Mouse (Mus musculus) lung, postnatal 0 days (tissue): ENCODE measurements around the gene Hsd3b2. TPM values are rescaled to one million over a fixed set of nuclear protein-coding genes. Genes with fewer than 3 reads are reported as not detected.
"Not testable (repeated sequence)": the region's sequence is repeated elsewhere in the genome, so short reads cannot be mapped to it uniquely, and the experiment has no call there.

Source experiments
- ATAC-seq: fragments of 200-750 bp; cut with Nextera tagmentation; 2 replicates; pipeline ENCODE4 v1.8.0; 2017; ENCODE audit warnings: moderate library complexity
- DNase-seq: peaks from one replicate; pipeline ENCODE4 v3.0.0-alpha.2; 2016; ENCODE audit warnings: low spot score
- H3K27ac ChIP-seq: fragments of 300-500 bp; sonication (generic); 2 replicates; pipeline ENCODE4 v1.5.1; 2014; ENCODE audit warnings: antibody characterized with exemption, mild to moderate bottlenecking, low read length, mixed read lengths
- H3K27me3 ChIP-seq: fragments of 300-500 bp; sonication (generic); replicated peaks from 2 replicates; pipeline ENCODE4 v1.6.1; 2014; ENCODE audit warnings: low read length, mixed read lengths; ENCODE audit not compliant: insufficient read depth
- H3K36me3 ChIP-seq: fragments of 300-500 bp; sonication (generic); 2 replicates; pipeline ENCODE4 v1.6.1; 2014; ENCODE audit warnings: low read length, mixed read lengths; ENCODE audit not compliant: insufficient read depth
- H3K4me1 ChIP-seq: fragments of 300-500 bp; sonication (generic); 2 replicates; pipeline ENCODE4 v1.6.1; 2014; ENCODE audit warnings: antibody characterized with exemption, low read depth, low read length, mixed read lengths; ENCODE audit not compliant: insufficient read depth
- H3K4me2 ChIP-seq: fragments of 300-500 bp; sonication (generic); replicated peaks from 2 replicates; pipeline ENCODE4 v1.6.1; 2014; ENCODE audit warnings: low read depth, mild to moderate bottlenecking, low read length, moderate library complexity, mixed read lengths
- H3K4me3 ChIP-seq: fragments of 300-500 bp; sonication (generic); 2 replicates; pipeline ENCODE4 v1.5.1; 2014; ENCODE audit warnings: low read depth, low read length
- H3K9ac ChIP-seq: fragments of 300-500 bp; sonication (generic); replicated peaks from 2 replicates; pipeline ENCODE4 v1.6.1; 2014; ENCODE audit warnings: low read depth, mild to moderate bottlenecking
- H3K9me3 ChIP-seq: fragments of 300-500 bp; sonication (generic); 2 replicates; pipeline ENCODE4 v1.6.1; 2016; ENCODE audit warnings: low read length, mixed read lengths
- CTCF ChIP-seq: IDR thresholded peaks from 2 replicates; pipeline ENCODE4 v1.5.1; 2016; ENCODE audit warnings: antibody characterized with exemption, mild to moderate bottlenecking
- EP300 ChIP-seq: IDR thresholded peaks from 2 replicates; pipeline ENCODE4 v1.6.1; 2016; ENCODE audit warnings: antibody characterized with exemption, mild to moderate bottlenecking, control low read depth
- WGBS: fragments of 180-500 bp; shearing (Covaris S2); extraction: QIAGEN DNeasy Blood & Tissue Kit; methylation state at CpG from one replicate; pipeline ENCODE4 v1.1.7; 2014; 5-methylcytosine and 5-hydroxymethylcytosine counted together
- polyA plus RNA-seq: library from polyadenylated mRNA; unstranded; fragments of >200 nt; fragmentation: Nextera tagmentation; extraction: Ambion mirVana; gene quantifications from 2 replicates; pipeline ENCODE4 v1.2.1, GENCODE M21; 2015

The Hsd3b2 gene
- polyA plus RNA-seq: 0.05 TPM in 1 of 2 replicates, not detected in the other

GRCm38 (mm10) chr3:98724376-98724775 is at the start of gene Hsd3b2:
Hsd3b2 (minus strand) TSS chr3:98724543.
- 33% methylated on average over 1 of the region's 1 CpGs for WGBS

GRCm38 (mm10) chr3:98764155-98764554 is 39.8 kb upstream of the Hsd3b2 start:
- no peaks in the 10 kb centered on the region for H3K4me1 ChIP-seq
- no peak overlapping the region for H3K9ac ChIP-seq
- no peak overlapping the region for H3K4me2 ChIP-seq
- no peak overlapping the region for H3K27ac ChIP-seq
- H3K36me3 ChIP-seq: no peaks in the 10 kb centered on the region
- H3K27me3 ChIP-seq: no peaks in the 10 kb centered on the region
- ATAC-seq: no peak
- no peak for DNase-seq
- TF ChIP-seq EP300 (no peak), CTCF (no peak)
- H3K9me3 ChIP-seq: no peaks in the 10 kb centered on the region
- H3K4me3 ChIP-seq: no peak overlapping the region

More at GRCm38 (mm10) chr3:98724376-98724775, at the start of gene Hsd3b2:
- ATAC-seq: no peak
- no peaks in the 10 kb centered on the region for H3K4me1 ChIP-seq
- no peak within 1 kb of the TSS for H3K27ac ChIP-seq
- no peak within 1 kb of the TSS for H3K9ac ChIP-seq
- no peak for TF ChIP-seq CTCF
- TF ChIP-seq EP300: no peak
- no peaks in the 10 kb centered on the region for H3K27me3 ChIP-seq
- no peak for DNase-seq
- no peak within 1 kb of the TSS for H3K4me3 ChIP-seq
- H3K9me3 ChIP-seq: no peaks in the 10 kb centered on the region
- no peak within 1 kb of the TSS for H3K4me2 ChIP-seq
- H3K36me3 ChIP-seq: no peaks in the 10 kb centered on the region

DNA sequence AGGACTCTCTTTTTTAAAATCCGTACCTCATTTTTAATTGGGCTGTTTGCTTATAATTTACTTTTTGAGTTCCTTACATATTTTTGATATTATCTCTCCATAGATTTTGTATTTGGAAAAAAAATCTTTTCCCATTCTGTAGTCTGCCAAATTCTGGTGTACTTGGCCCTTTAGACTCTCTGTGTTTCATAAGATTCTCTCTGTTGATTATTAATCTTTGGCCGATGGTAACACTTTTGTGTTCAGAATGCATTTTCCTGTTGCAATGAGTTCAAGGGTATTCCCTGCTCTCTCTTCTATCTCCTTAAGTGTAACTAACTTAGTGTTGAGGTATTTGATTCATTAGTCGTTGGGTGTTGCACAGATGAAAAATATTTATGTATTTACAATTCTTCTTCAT is 32.5 kb upstream of the Hsd3b2 start:
- Histone ChIP-seq H3K9ac (no peak overlapping the region), H3K9me3 (no peaks in the 10 kb centered on the region), H3K4me1 (no peaks in the 10 kb centered on the region), H3K4me2 (no peak overlapping the region), H3K4me3 (no peak overlapping the region), H3K27me3 (no peaks in the 10 kb centered on the region), H3K27ac (no peak overlapping the region), H3K36me3 (no peaks in the 10 kb centered on the region)
- 64% methylated on average over 3 of the region's 3 CpGs for WGBS
- TF ChIP-seq CTCF (no peak), EP300 (no peak)
- ATAC-seq (no peak), DNase-seq (no peak)

GRCm38 (mm10) chr3:98752171-98752570 is 27.8 kb upstream of the Hsd3b2 start:
- 48% methylated on average over 2 of the region's 2 CpGs for WGBS

DNA sequence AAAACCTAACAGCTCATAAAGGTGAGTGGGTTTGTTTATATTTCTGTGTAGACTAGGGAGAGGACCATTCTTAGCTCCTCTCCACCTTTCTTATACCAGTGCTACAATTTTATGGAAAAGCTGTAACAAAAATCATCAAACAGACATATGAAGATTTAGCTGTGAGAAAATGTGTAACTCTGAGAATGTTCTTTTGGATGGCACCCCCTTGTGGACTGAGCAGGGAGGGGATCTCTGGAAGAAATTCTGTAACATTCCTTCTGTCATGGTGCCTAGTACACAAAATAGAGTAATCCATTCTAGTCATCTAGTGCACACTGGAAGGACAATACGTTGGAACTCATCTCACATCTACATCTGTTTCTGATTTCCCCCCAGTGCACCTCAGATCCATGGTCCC is 16.7 kb upstream of the Hsd3b2 start:
- H3K9ac ChIP-seq, H3K27ac ChIP-seq, ATAC-seq, DNase-seq, H3K4me3 ChIP-seq, H3K4me2 ChIP-seq, H3K9me3 ChIP-seq, H3K27me3 ChIP-seq, H3K36me3 ChIP-seq, H3K4me1 ChIP-seq: not testable (repeated sequence)
- WGBS: 50% methylated on average over 1 of the region's 1 CpGs

More at GRCm38 (mm10) chr3:98752171-98752570, 27.8 kb upstream of the Hsd3b2 start:
- Histone ChIP-seq H3K4me3 (no peak overlapping the region), H3K9ac (no peak overlapping the region), H3K4me1 (no peaks in the 10 kb centered on the region), H3K4me2 (no peak overlapping the region), H3K27me3 (no peaks in the 10 kb centered on the region), H3K27ac (no peak overlapping the region), H3K9me3 (no peaks in the 10 kb centered on the region), H3K36me3 (no peaks in the 10 kb centered on the region)
- no peak for ATAC-seq
- TF ChIP-seq CTCF: no peak
- no peak for TF ChIP-seq EP300
- DNase-seq: no peak

- WGBS: 64% methylated on average over 4 of the region's 4 CpGs
- no peak overlapping the region for H3K4me2 ChIP-seq
- H3K9me3 ChIP-seq: no peaks in the 10 kb centered on the region
- H3K36me3 ChIP-seq: no peaks in the 10 kb centered on the region
- no peaks in the 10 kb centered on the region for H3K4me1 ChIP-seq
- DNase-seq (no peak), ATAC-seq (no peak)
- no peak overlapping the region for H3K4me3 ChIP-seq
- no peaks in the 10 kb centered on the region for H3K27me3 ChIP-seq
- no peak overlapping the region for H3K27ac ChIP-seq
- no peak overlapping the region for H3K9ac ChIP-seq
- TF ChIP-seq CTCF (no peak), EP300 (no peak)
Measured at GRCm38 (mm10) chr3:98734340-98734739, 10.0 kb upstream of the Hsd3b2 start.

- TF ChIP-seq EP300: no peak
- TF ChIP-seq CTCF: no peak
- DNase-seq (no peak), ATAC-seq (no peak)
- 88% methylated on average over 2 of the region's 2 CpGs for WGBS
- Histone ChIP-seq H3K4me2 (no peak overlapping the region), H3K27ac (no peak overlapping the region), H3K4me3 (no peak overlapping the region), H3K9ac (no peak overlapping the region), H3K4me1 (no peaks in the 10 kb centered on the region), H3K27me3 (no peaks in the 10 kb centered on the region), H3K9me3 (no peaks in the 10 kb centered on the region), H3K36me3 (no peaks in the 10 kb centered on the region)
Measured at GRCm38 (mm10) chr3:98733724-98734123, 9.4 kb upstream of the Hsd3b2 start.
